Mouse (Mus musculus) olfactory bulb, adult 2 months (tissue): ENCODE measurements around the gene Angptl1. TPM values are rescaled to one million over a fixed set of nuclear protein-coding genes. Genes with fewer than 3 reads are reported as not detected.

Experiments
- H3K27ac ChIP-seq: fragments of 200-500 bp; 2 replicates; pipeline ENCODE4 v1.5.1; 2012; ENCODE audit warnings: low read depth, low read length; ENCODE audit not compliant: insufficient read depth
- H3K4me1 ChIP-seq: fragments of 200-500 bp; 2 replicates; pipeline ENCODE4 v1.6.1; 2012; ENCODE audit warnings: low read length; ENCODE audit not compliant: control insufficient read depth, insufficient read depth
- H3K4me3 ChIP-seq: fragments of 200-500 bp; 2 replicates; pipeline ENCODE4 v1.5.1; 2012; ENCODE audit warnings: mild to moderate bottlenecking, low read depth, low read length, moderate library complexity; ENCODE audit not compliant: insufficient read depth
- CTCF ChIP-seq: fragments of 200-500 bp; IDR thresholded peaks from 2 replicates; pipeline ENCODE4 v1.5.1; 2012; ENCODE audit warnings: low read depth, mild to moderate bottlenecking, low read length, moderate library complexity; ENCODE audit not compliant: insufficient read depth
- POLR2A ChIP-seq: fragments of 200-500 bp; IDR thresholded peaks from 2 replicates; pipeline ENCODE4 v1.6.1; 2012; ENCODE audit warnings: mild to moderate bottlenecking, low read depth, low read length, moderate library complexity; ENCODE audit not compliant: insufficient read depth
- WGBS: fragments of 180-500 bp; shearing (Covaris S2); methylation state at CpG from one replicate; pipeline ENCODE4 v1.1.7; 2018; 5-methylcytosine and 5-hydroxymethylcytosine counted together
- polyA plus RNA-seq: library from polyadenylated mRNA; stranded (reverse); fragments of >200 nt; gene quantifications from 2 replicates; pipeline ENCODE4 v1.2.4, GENCODE M21; 2012; ENCODE audit warnings: low replicate concordance; ENCODE audit not compliant: missing spikeins, insufficient read depth, insufficient read length

Angptl1 gene
- polyA plus RNA-seq, 1 experiment: not detected

- Histone ChIP-seq H3K4me3 (no peak overlapping the region), H3K4me1 (peaks cover 7% of the 10 kb centered on the region), H3K27ac (no peak overlapping the region)
- no peak for TF ChIP-seq POLR2A
- no peak for TF ChIP-seq CTCF
- 65% methylated on average over 6 of the region's 6 CpGs for WGBS
These were observed 63.3 kb downstream of the Angptl1 start for GRCm38 (mm10) chr1:156901689-156902088.

- 97% methylated on average over 3 of the region's 3 CpGs for WGBS
- Histone ChIP-seq H3K4me3 (no peak overlapping the region), H3K4me1 (no peaks in the 10 kb centered on the region), H3K27ac (no peak overlapping the region)
- TF ChIP-seq CTCF: no peak
- TF ChIP-seq POLR2A: no peak
These were observed 65.5 kb downstream of the Angptl1 start for GRCm38 (mm10) chr1:156903899-156904298.

- WGBS: 63% methylated on average over 2 of the region's 2 CpGs
- Histone ChIP-seq H3K4me3 (no peak overlapping the region), H3K27ac (no peak overlapping the region), H3K4me1 (no peaks in the 10 kb centered on the region)
- TF ChIP-seq CTCF (no peak), POLR2A (no peak)
These were observed 67.3 kb downstream of the Angptl1 start for GRCm38 (mm10) chr1:156905660-156906059.

GRCm38 (mm10) chr1:156909265-156909664 is 70.9 kb downstream of the Angptl1 start:
- Histone ChIP-seq H3K4me1 (peaks cover 3% of the 10 kb centered on the region), H3K27ac (no peak overlapping the region), H3K4me3 (no peak overlapping the region)
- 96% methylated on average over 4 of the region's 4 CpGs for WGBS
- TF ChIP-seq CTCF: no peak

- Histone ChIP-seq H3K27ac (no peak overlapping the region), H3K4me1 (peaks cover 4% of the 10 kb centered on the region), H3K4me3 (no peak overlapping the region)
- no peak for TF ChIP-seq POLR2A
- no peak for TF ChIP-seq CTCF
These were observed 71.5 kb downstream of the Angptl1 start for GRCm38 (mm10) chr1:156909866-156910265.

Other genes with a start within 250 kb of the Angptl1 start
- gene Tor3a, start 164.2 kb upstream of the Angptl1 start, polyA plus RNA-seq: not detected in 2 replicates
- 104 TPM in 1 of 2 replicates, not detected in the other for gene Fam20b, start 119.5 kb upstream of the Angptl1 start, polyA plus RNA-seq
- gene Ralgps2, start 101.1 kb downstream of the Angptl1 start, polyA plus RNA-seq: not detected in 2 replicates